Mouse (Mus musculus): ENCODE results near the gene Plcg2.

Plcg2 gene

GRCm38 (mm10) chr8:117634406-117634805 lies 136.3 kb downstream of the Plcg2 start:
- no peak for DNase-seq (ENCODE audit: low read depth)

- DNase-seq (ENCODE audit: low read depth), result no peak
Measured at GRCm38 (mm10) chr8:117637462-117637861, 139.4 kb downstream of the Plcg2 start.

GRCm38 (mm10) chr8:117639631-117640030 lies 141.5 kb downstream of the Plcg2 start:
- DNase-seq (ENCODE audit: low read depth), result peak; percentile 70

GRCm38 (mm10) chr8:117645486-117645885 lies 147.4 kb downstream of the Plcg2 start:
- DNase-seq (ENCODE audit: low read depth), result no peak

GRCm38 (mm10) chr8:117646020-117646419 lies 147.9 kb downstream of the Plcg2 start:
- peak; percentile 64 for DNase-seq (ENCODE audit: low read depth)

- no peak for DNase-seq (ENCODE audit: low read depth)
Measured at GRCm38 (mm10) chr8:117646440-117646839, 148.3 kb downstream of the Plcg2 start.

GRCm38 (mm10) chr8:117652318-117652717 lies 154.2 kb downstream of the Plcg2 start:
- no peak for DNase-seq (ENCODE audit: low read depth)

GRCm38 (mm10) chr8:117658990-117659389 lies 160.9 kb downstream of the Plcg2 start:
- DNase-seq (ENCODE audit: low read depth), result peak; percentile 27

GRCm38 (mm10) chr8:117660358-117661031 lies 162.4 kb downstream of the Plcg2 start:
- DNase-seq (ENCODE audit: low read depth), result no peak

GRCm38 (mm10) chr8:117667349-117668124 lies 169.4 kb downstream of the Plcg2 start:
- no peak for DNase-seq (ENCODE audit: low read depth)

- no peak for DNase-seq (ENCODE audit: low read depth)
Measured at GRCm38 (mm10) chr8:117670461-117670860, 172.4 kb downstream of the Plcg2 start.

- DNase-seq (ENCODE audit: low read depth), result no peak
Measured at GRCm38 (mm10) chr8:117672558-117672957, 174.5 kb downstream of the Plcg2 start.

- peak; percentile 61 for DNase-seq (ENCODE audit: low read depth)
Measured at GRCm38 (mm10) chr8:117673430-117673830, 175.3 kb downstream of the Plcg2 start, which contains the start of gene Sdr42e1. TSS of gene Sdr42e1 (minus strand) at chr8:117673689.

GRCm38 (mm10) chr8:117675171-117675570 lies 177.1 kb downstream of the Plcg2 start:
- DNase-seq (ENCODE audit: low read depth), result no peak

- DNase-seq (ENCODE audit: low read depth), result no peak
Measured at GRCm38 (mm10) chr8:117676460-117676859, 178.4 kb downstream of the Plcg2 start.

GRCm38 (mm10) chr8:117677011-117677410 lies 178.9 kb downstream of the Plcg2 start:
- no peak for DNase-seq (ENCODE audit: low read depth)

- no peak for DNase-seq (ENCODE audit: low read depth)
Measured at GRCm38 (mm10) chr8:117678650-117679049, 180.6 kb downstream of the Plcg2 start.

- DNase-seq (ENCODE audit: low read depth), result peak; percentile 35
Measured at GRCm38 (mm10) chr8:117683925-117684472, 185.9 kb downstream of the Plcg2 start.

- DNase-seq (ENCODE audit: low read depth), result no peak
Measured at GRCm38 (mm10) chr8:117684504-117684903, 186.4 kb downstream of the Plcg2 start.

All from 416B (cell line).